Mouse (Mus musculus) limb, embryonic 10.5 days (tissue): ENCODE measurements around the gene Zic4. TPM values are rescaled to one million over a fixed set of nuclear protein-coding genes. Genes with fewer than 3 reads are reported as not detected.
A peak's percentile ranks its signal among the peaks of the same experiment; 100 is the strongest.

Source experiments
- DNase-seq: peaks from one replicate; pipeline ENCODE4 v3.0.0-alpha.2; 2017; ENCODE audit warnings: low spot score
- H3K27ac ChIP-seq: fragments of 300-500 bp; sonication (generic); 2 replicates; pipeline ENCODE4 v1.5.1; 2016; ENCODE audit warnings: mild to moderate bottlenecking
- H3K27me3 ChIP-seq: fragments of 300-500 bp; sonication (generic); 2 replicates; pipeline ENCODE4 v1.6.1; 2016; ENCODE audit warnings: low read depth, mild to moderate bottlenecking; ENCODE audit not compliant: poor library complexity, severe bottlenecking
- H3K36me3 ChIP-seq: fragments of 300-500 bp; sonication (generic); 2 replicates; pipeline ENCODE4 v1.6.1; 2016; ENCODE audit warnings: mild to moderate bottlenecking, moderate library complexity
- H3K4me1 ChIP-seq: fragments of 300-500 bp; sonication (generic); 2 replicates; pipeline ENCODE4 v1.6.1; 2016
- H3K4me3 ChIP-seq: fragments of 300-500 bp; sonication (generic); 2 replicates; pipeline ENCODE4 v1.5.1; 2016; ENCODE audit warnings: mild to moderate bottlenecking, moderate library complexity
- H3K9me3 ChIP-seq: fragments of 300-500 bp; sonication (generic); replicated peaks from 2 replicates; pipeline ENCODE4 v1.6.1; 2016; ENCODE audit warnings: mild to moderate bottlenecking
- WGBS: fragments of 180-500 bp; shearing (Covaris S2); methylation state at CpG from one replicate; pipeline ENCODE4 v1.1.7; 2016; 5-methylcytosine and 5-hydroxymethylcytosine counted together
- polyA plus RNA-seq: library from polyadenylated mRNA; unstranded; fragments of >200 nt; fragmentation: Nextera tagmentation; extraction: Ambion mirVana; gene quantifications from 2 replicates; pipeline ENCODE4 v1.2.1, GENCODE M21; 2016

The Zic4 gene
- polyA plus RNA-seq, 1 experiment from 2014 or later, result 0.05 TPM

DNA sequence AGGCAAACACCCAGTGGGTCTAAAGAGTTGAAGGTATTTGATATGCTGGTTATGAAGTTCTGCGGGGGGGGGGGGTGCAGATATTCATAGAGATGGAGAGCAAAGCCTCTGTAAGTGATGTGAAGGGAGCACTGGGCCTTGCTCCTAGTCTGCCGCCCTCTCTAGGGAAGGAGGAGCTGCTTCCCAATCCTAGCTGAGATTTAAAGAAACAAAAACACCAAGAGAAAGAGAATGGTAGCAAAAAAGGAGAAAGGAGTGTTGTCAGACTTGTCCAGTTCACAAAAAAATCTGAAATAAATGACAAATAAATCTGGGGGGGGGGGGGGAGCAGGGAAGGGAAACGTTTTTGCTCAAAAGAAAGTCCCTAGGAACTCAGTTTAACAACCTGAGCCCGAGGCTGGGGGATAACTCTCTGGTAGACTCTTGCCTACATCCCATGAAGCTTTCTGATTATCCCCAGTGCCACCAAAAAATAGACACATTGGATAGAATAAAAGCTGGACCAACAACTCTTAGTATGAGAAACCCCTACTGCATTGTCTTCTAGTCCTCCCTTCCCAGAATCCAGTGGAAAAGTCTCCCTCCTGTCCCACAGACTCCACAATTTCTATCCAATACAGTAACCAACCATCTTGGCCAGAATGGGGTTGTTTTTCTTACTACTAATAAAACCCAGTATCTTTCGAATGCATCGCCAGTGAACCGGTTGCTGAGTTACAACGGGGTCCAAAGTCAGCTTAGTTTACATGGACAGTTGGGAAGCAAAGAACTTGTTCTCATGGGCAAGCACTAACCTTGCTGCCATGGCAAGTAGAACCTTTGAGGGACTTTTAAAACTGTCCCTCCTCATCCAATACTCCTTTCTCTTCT lies 23.6 kb downstream of the Zic4 start:
- WGBS, result 2% methylated on average over 7 of the region's 8 CpGs
- peaks cover 12% of the 10 kb centered on the region for H3K4me1 ChIP-seq

DNA sequence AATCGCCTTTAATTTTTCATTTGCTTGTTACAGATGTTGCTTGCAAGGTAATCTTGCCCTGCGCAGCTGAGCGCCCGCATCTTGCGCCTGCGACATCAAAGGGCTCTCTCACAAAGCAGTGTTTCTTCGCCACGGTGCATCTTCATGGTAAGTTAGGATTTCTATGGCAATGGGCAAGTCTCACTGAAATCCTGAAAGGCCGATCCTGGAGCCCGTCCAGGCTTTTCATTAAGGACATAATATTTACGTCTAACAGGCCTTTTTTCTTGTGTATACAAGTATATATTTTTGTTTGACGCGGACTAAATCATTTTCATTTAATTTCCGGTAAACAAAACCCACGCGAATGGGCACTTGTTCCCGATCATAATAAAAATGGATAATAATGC lies 24.3 kb downstream of the Zic4 start:
- peak; percentile 45 for DNase-seq
- Histone ChIP-seq H3K9me3 (no peaks in the 10 kb centered on the region), H3K4me3 (no peak overlapping the region), H3K27ac (no peak overlapping the region), H3K4me1 (peaks cover 9% of the 10 kb centered on the region), H3K36me3 (no peaks in the 10 kb centered on the region), H3K27me3 (peaks cover 100% of the 10 kb centered on the region)
- WGBS, result under 1% methylated on average over 17 of the region's 17 CpGs

More for the DNA sequence above, 23.6 kb downstream of the Zic4 start:
- Histone ChIP-seq H3K27me3 (peaks cover 100% of the 10 kb centered on the region), H3K27ac (no peak overlapping the region), H3K9me3 (no peaks in the 10 kb centered on the region), H3K4me3 (no peak overlapping the region), H3K36me3 (no peaks in the 10 kb centered on the region)
- DNase-seq, result peak; percentile 33

DNA sequence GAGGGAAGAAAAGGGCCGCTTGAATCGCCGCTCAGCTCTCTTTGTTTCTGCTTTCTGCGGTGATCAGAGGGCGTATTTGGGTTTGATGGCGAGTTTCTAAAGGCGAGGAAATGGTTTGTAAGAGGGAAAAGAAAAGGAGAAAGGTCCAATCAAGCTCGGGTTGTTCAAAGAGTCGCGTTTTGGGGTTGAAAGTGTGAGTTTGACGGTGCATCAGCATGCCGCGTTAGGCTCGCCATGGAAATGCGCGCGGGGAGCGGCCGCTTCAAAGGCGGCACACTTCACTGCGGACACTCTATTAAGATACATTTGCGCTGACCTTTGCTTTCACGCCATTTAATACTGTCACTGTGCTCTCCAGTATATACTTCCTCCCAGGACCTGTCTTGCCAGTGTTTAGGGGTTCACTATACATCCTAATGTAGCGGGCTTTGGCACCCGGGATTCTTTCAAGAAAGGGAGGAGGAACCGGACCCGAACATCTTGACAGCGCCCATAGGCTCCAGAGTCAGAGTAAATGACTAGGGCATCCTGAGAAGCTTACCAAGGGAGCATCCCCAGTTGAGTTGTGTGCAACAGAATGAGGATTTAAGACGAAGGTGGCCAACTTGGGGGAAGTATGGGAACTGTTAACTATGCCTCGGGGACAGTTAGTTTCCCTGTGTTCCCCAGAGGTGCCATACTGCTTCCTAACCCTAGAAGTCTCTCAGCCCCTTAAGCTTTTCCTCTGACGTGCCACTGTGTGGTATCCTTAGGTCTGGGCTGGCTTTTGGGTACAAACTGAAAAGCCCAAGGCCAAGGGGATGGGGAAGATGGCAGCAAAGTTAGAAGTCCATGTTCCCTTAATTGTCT lies 24.9 kb downstream of the Zic4 start:
- H3K36me3 ChIP-seq, result no peaks in the 10 kb centered on the region
- H3K9me3 ChIP-seq, result no peaks in the 10 kb centered on the region
- WGBS, result under 1% methylated on average over 31 of the region's 31 CpGs
- no peak overlapping the region for H3K27ac ChIP-seq
- 0 out of 2 replicates have a peak, but pooled peaks cover 4% of the 10 kb centered on the region for H3K4me1 ChIP-seq
- peaks cover 100% of the 10 kb centered on the region for H3K27me3 ChIP-seq
- H3K4me3 ChIP-seq, result no peak overlapping the region
- peak; percentile 57 for DNase-seq

DNA sequence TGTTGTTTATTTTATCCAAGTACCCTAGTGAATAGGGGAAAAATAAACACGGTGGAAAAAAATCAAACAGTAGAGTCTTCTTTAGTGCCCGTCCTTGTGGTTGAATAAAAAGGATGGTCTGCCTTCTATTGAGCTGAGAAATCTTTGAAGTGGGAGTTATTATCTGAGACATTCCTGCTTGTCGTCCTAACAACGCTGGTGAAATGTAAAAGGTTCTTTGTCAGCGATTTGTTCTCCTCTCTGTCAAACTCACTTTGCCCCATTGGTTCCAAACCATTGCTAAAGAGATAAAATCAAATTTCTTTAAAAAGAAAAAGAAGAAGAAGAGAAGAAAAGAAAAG lies 25.5 kb downstream of the Zic4 start:
- no peak for DNase-seq
- Histone ChIP-seq H3K4me3 (no peak overlapping the region), H3K9me3 (no peaks in the 10 kb centered on the region), H3K36me3 (no peaks in the 10 kb centered on the region), H3K27me3 (peaks cover 100% of the 10 kb centered on the region), H3K4me1 (0 out of 2 replicates have a peak, but pooled peaks cover 4% of the 10 kb centered on the region), H3K27ac (no peak overlapping the region)
- under 1% methylated on average over 5 of the region's 5 CpGs for WGBS

DNA sequence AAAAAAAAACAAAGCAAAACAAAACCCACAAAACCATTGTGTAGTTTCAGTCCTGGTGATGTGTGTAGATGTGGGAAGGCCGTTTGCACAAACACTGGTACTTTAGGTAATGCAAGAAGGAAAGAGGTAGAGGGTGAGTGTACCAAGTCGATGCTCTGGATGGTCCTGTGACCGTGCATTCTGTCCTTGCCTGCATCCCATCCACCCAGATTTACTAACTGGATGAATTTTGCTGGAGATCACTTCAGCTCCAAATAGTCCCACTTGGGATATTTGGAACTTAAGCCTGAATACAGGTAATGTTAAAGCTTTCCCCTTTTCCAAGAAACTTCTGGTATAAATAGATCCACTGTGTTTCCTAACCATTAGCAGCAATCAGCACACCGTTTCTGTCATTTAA lies 26.0 kb downstream of the Zic4 start:
- H3K36me3 ChIP-seq, result no peaks in the 10 kb centered on the region
- H3K4me1 ChIP-seq, result 0 out of 2 replicates have a peak, but pooled peaks cover 4% of the 10 kb centered on the region
- no peaks in the 10 kb centered on the region for H3K9me3 ChIP-seq
- no peak overlapping the region for H3K4me3 ChIP-seq
- DNase-seq, result peak; percentile 28
- 3% methylated on average over 4 of the region's 4 CpGs for WGBS
- peaks cover 100% of the 10 kb centered on the region for H3K27me3 ChIP-seq
- no peak overlapping the region for H3K27ac ChIP-seq

DNA sequence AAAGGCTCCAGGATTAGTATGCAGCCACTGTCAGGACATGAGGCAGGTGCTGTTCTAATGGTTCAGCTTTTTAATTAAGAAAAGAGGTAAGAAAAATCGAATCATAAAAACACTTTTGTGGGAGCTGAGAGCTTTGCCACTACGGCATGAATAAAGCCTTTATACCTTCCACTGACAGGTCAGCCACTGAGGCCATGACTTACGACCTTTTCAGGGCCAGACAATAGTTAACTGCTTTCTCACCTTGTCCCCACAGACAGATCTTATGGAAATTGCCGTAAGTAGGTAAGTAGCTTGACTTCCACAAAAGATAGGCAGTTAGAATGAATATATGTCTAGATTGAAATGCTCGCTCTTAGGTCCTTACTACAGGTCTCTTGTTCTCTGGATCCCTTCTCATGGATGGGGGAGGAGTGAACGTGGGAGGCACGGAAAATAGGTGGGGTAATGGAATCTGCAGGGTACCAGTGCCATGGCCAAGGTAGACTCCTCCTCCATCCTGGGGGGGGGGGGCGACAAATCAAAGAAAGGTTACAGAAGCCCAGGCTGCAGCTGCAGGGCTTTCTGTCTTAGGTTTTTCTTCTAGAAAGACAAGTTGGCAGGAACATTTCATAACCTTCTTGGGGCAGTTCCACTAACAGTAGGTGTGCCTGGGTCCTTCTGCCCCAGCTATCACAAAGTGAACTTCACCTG lies 31.3 kb downstream of the Zic4 start:
- peak; percentile 39 for DNase-seq
- Histone ChIP-seq H3K27ac (no peak overlapping the region), H3K4me1 (no peaks in the 10 kb centered on the region), H3K9me3 (no peaks in the 10 kb centered on the region), H3K27me3 (peaks cover 100% of the 10 kb centered on the region), H3K36me3 (no peaks in the 10 kb centered on the region), H3K4me3 (no peak overlapping the region)
- WGBS, result 5% methylated on average over 8 of the region's 8 CpGs

DNA sequence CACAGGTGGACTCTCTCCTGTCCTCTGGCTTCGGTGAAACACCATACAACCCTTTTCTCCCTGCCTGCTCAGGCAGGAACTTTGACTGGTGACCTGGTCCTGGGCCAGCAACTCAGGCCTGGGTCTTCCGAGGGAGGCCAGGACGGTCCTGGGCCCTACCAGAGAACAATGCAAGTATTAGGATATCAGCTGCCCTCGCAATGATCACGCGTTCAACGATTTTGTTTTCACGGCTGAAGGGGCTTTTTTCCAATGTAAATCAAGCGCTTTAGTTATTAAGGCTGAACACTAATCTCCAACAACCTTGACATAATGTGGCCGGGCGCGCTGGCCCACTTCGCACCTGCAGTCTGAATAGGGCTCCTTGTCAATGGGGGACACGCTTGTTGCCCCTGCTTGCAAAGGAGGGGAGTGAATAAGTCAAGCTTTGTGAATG lies 32.0 kb downstream of the Zic4 start:
- 2% methylated on average over 14 of the region's 14 CpGs for WGBS
- DNase-seq, result no peak
- Histone ChIP-seq H3K9me3 (no peaks in the 10 kb centered on the region), H3K4me1 (no peaks in the 10 kb centered on the region), H3K27me3 (peaks cover 100% of the 10 kb centered on the region), H3K36me3 (no peaks in the 10 kb centered on the region), H3K4me3 (no peak overlapping the region), H3K27ac (no peak overlapping the region)

DNA sequence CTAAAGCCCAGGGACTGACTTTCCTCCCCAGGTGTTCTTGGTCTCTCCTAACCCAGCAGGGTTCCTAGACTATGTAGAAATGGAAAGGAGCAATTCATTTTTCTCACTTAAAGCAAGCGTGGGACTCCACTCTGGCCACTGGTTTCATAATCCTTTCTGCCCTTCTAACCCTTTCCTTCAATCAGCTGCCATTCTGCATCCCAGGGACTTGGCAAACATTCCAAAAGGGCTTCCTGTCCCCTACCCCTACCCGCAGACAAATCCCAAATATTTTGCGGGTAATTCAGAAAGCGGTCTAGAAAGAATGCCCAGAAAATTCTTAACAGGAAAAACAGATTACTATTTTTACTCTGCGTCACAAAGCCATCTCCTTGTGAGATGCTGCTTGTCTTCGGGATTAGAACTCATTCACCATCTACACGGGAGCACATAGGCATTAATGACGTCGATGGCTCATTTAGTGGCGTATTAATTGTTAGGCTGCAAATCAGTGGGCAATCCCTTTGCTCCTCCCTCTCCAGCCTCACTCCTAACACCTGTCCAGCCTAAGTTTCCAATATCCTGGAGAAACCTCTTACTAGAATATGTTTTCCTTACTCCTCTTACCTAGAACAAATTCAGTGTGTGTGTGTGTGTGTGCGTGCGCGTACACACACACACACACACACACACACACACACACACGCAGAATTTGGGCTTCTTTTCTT lies 33.0 kb downstream of the Zic4 start:
- Histone ChIP-seq H3K4me1 (no peaks in the 10 kb centered on the region), H3K4me3 (no peak overlapping the region)
- 7% methylated on average over 14 of the region's 14 CpGs for WGBS

DNA sequence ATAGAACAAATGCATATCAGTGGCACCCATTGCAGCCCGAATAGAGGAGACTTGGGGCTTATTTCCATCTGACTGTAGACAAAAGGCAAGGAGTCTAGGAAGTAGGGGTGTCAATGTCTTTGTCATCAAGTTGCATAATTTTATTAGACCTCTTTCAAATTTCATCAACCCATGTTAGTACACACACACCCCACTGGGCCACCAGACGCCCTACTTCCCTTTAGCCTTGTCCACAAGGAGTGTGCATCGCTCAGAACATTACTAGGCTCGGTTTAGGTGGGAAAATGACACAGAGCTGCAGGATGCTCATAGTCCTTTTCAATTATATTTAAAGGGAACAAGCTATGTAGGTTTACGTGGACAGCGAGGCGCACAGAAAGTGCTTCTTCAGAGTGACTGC lies 37.8 kb downstream of the Zic4 start:
- WGBS, result 16% methylated on average over 7 of the region's 7 CpGs
- no peaks in the 10 kb centered on the region for H3K4me1 ChIP-seq
- H3K4me3 ChIP-seq, result no peak overlapping the region
- H3K27ac ChIP-seq, result no peak overlapping the region
- DNase-seq, result no peak
- H3K36me3 ChIP-seq, result no peaks in the 10 kb centered on the region
- H3K27me3 ChIP-seq, result peaks cover 100% of the 10 kb centered on the region
- no peaks in the 10 kb centered on the region for H3K9me3 ChIP-seq

More for the DNA sequence above, 33.0 kb downstream of the Zic4 start:
- DNase-seq, result peak; percentile 30
- Histone ChIP-seq H3K36me3 (no peaks in the 10 kb centered on the region), H3K27me3 (peaks cover 100% of the 10 kb centered on the region), H3K9me3 (no peaks in the 10 kb centered on the region), H3K27ac (no peak overlapping the region)

DNA sequence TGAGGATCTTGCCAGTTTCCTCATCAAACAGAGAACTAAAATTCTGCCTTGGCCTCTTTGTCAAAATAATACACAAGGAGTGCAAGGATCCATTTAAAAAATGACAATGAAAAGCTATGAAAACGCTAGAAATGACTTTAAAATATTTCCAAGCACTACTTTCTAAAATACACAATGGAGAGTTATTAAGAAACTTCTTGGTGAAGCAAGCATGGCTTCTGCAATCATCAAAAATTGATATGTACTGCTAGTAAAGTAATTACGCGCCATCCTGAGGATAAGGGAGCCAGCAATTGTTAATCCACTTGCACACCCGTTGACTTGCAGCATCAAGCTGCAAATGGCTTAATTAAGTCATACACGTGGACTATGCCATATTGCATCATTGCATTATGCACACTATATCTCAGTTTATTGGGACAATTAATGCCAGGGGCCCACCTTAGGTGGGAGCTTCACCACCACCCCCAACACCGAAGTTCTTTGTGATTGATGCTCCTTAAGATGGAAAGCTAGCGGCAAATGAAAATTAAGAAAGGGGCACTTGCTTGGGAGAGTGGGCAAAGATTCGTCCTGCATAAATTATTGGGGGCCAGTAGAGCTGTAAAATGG lies 38.4 kb downstream of the Zic4 start:
- H3K4me1 ChIP-seq, result no peaks in the 10 kb centered on the region
- 8% methylated on average over 8 of the region's 8 CpGs for WGBS
- H3K9me3 ChIP-seq, result no peaks in the 10 kb centered on the region
- peaks cover 100% of the 10 kb centered on the region for H3K27me3 ChIP-seq
- DNase-seq, result no peak
- no peak overlapping the region for H3K4me3 ChIP-seq
- no peaks in the 10 kb centered on the region for H3K36me3 ChIP-seq
- H3K27ac ChIP-seq, result no peak overlapping the region

DNA sequence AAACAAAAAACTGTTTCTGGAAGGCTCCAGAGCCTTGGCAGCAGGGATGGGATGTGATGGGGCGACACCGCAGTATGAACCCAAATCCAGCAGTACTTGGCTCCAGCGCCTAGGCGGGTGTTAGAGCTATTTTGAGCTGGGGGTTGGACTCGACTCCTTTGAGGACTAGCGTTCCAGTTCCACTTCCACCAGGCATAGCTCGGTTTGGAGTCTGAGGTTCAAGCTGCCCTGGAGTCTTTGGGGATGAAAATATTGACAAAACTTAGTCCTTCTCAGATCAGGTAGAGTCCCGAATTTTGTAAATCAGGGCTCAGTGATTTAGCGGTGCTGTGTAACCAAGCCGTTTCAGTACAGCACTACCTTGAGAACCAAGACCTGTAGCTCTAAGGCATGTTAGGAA lies 39.3 kb downstream of the Zic4 start:
- no peaks in the 10 kb centered on the region for H3K36me3 ChIP-seq
- H3K4me1 ChIP-seq, result no peaks in the 10 kb centered on the region
- H3K9me3 ChIP-seq, result no peaks in the 10 kb centered on the region
- DNase-seq, result no peak
- no peak overlapping the region for H3K4me3 ChIP-seq
- peaks cover 100% of the 10 kb centered on the region for H3K27me3 ChIP-seq
- H3K27ac ChIP-seq, result no peak overlapping the region
- under 1% methylated on average over 10 of the region's 10 CpGs for WGBS

DNA sequence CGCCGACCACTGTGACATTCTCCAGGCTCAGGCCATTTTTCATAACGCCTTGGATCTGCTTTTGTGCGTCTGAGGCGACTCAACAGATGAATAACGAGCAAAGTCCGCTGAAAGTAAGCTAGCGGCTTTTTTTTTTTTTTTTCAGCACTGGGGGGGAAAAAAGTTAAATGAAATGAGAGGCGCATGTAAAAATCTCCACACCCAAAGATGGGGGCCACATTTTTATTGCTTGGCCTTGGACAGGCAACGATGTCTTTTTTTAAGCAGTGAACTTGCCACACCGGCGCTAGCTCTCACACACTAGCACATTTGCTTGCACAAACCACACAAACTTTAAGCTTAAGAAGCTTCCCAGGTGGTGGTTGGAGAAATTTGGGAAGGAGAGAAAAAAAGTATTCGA lies 42.0 kb downstream of the Zic4 start:
- DNase-seq, result no peak
- Histone ChIP-seq H3K4me3 (no peak overlapping the region), H3K27me3 (peaks cover 100% of the 10 kb centered on the region), H3K27ac (no peak overlapping the region), H3K9me3 (no peaks in the 10 kb centered on the region), H3K36me3 (no peaks in the 10 kb centered on the region), H3K4me1 (no peaks in the 10 kb centered on the region)
- 2% methylated on average over 13 of the region's 13 CpGs for WGBS
